8 mouse cellular contexts compared by ENCODE assay signal in genomic region chr11:40694311-40695087, GRCm38 (mm10). TPM values are rescaled to one million over a fixed set of nuclear protein-coding genes. Genes with fewer than 3 reads are reported as not detected.
A peak's percentile ranks its signal among the peaks of the same experiment; 100 is the strongest.
DNase-seq lines count a peak whose midpoint lies in the region; ATAC-seq and TF ChIP-seq lines count a peak whose summit lies in the region.

No protein-coding gene starts in this region.

- peaks cover 7% of the 10 kb centered on the region for H3K4me1 ChIP-seq in forebrain, postnatal 0 days (ENCODE audit: insufficient read depth)

- no peak for TF ChIP-seq CTCF in forebrain, postnatal 0 days (IDR thresholded peaks at IDR 0.05; ENCODE audit: low read depth)

- H3K27ac ChIP-seq in forebrain, postnatal 0 days (ENCODE audit: low read depth, low read length) = peak overlapping the region; percentile 84

- 2% methylated on average over 31 of the region's 31 CpGs for WGBS in forebrain, postnatal 0 days

- peak; percentile 82 for DNase-seq in MEL-GATA-1-ER (ENCODE audit: extremely low read depth, low read depth)
- peak; percentile 67 for DNase-seq in cerebellum, adult 11 months
- DNase-seq in forebrain, postnatal 0 days = peak; percentile 80
- DNase-seq in layer of hippocampus, adult 9-11 months = peak; percentile 54
- peak; percentile 65 for DNase-seq in lung, postnatal 14 days
- DNase-seq in retina, postnatal 1 day = peak; percentile 81
- DNase-seq in urinary bladder, adult 2 months (ENCODE audit: low spot score) = peak; percentile 42

- no peaks in the 10 kb centered on the region for H3K36me3 ChIP-seq in forebrain, postnatal 0 days (ENCODE audit: insufficient read depth)

- no peaks in the 10 kb centered on the region for H3K9me3 ChIP-seq in forebrain, postnatal 0 days (ENCODE audit: low read length)

- no peaks in the 10 kb centered on the region for H3K27me3 ChIP-seq in forebrain, postnatal 0 days (ENCODE audit: insufficient read depth, low read length)

- peak overlapping the region; percentile 66 for H3K9ac ChIP-seq in forebrain, postnatal 0 days

- peak; percentile 54 for ATAC-seq in forebrain, postnatal 0 days
- ATAC-seq in hematopoietic stem cell, adult 5-6 weeks (replicated peaks in 1 of 2; ENCODE audit: insufficient read depth in 1 of 2, low FRiP score in 2 of 2, low TSS enrichment in 1 of 2, low read depth in 1 of 2, poor library complexity in 2 of 2, severe bottlenecking in 2 of 2) = peak; percentile 29 to 34

- peak overlapping the region; percentile 80 for H3K4me2 ChIP-seq in forebrain, postnatal 0 days (ENCODE audit: low read depth)

- H3K4me3 ChIP-seq in forebrain, postnatal 0 days (ENCODE audit: low read depth, low read length) = peak overlapping the region; percentile 78

RNA-seq across cellular contexts. Expression of gene Mat2b, which starts 0.5 kb away (rescaled TPM):
- 59.6 and 71.1 TPM in 2 replicates for total RNA-seq in forebrain, postnatal 0 days (2014; rRNA removed)
- 61.6 and 70.4 TPM in 2 replicates for polyA plus RNA-seq in forebrain, postnatal 0 days (2015; fragmentation: Nextera tagmentation; extraction: Ambion mirVana)
- 110 and 112 TPM in 2 replicates for total RNA-seq in hematopoietic stem cell, adult 5-6 weeks (2017)
- 93.8 and 101 TPM in 2 replicates for polyA plus RNA-seq in urinary bladder, adult 2 months (2012; rRNA removed)

RNA-seq across cellular contexts. Expression of gene Hmmr, which starts 38.7 kb away (rescaled TPM):
- 3.0 and 6.4 TPM in 2 replicates for total RNA-seq in forebrain, postnatal 0 days (2014; rRNA removed)
- 4.3 and 4.6 TPM in 2 replicates for polyA plus RNA-seq in forebrain, postnatal 0 days (2015; fragmentation: Nextera tagmentation; extraction: Ambion mirVana)
- 50.0 and 72.0 TPM in 2 replicates for total RNA-seq in hematopoietic stem cell, adult 5-6 weeks (2017)
- polyA plus RNA-seq in urinary bladder, adult 2 months (2012; rRNA removed) = 0.99 and 1.2 TPM in 2 replicates

RNA-seq across cellular contexts. Expression of gene Nudcd2, which starts 39.0 kb away (rescaled TPM):
- total RNA-seq in forebrain, postnatal 0 days (2014; rRNA removed) = 29.0 and 29.5 TPM in 2 replicates
- polyA plus RNA-seq in forebrain, postnatal 0 days (2015; fragmentation: Nextera tagmentation; extraction: Ambion mirVana) = 50.5 and 56.3 TPM in 2 replicates
- 112 and 142 TPM in 2 replicates for total RNA-seq in hematopoietic stem cell, adult 5-6 weeks (2017)
- polyA plus RNA-seq in urinary bladder, adult 2 months (2012; rRNA removed) = 23.5 and 24.1 TPM in 2 replicates

Comparison
In these comparisons a context has a peak if more than half of its experiments do, and no peak if none do; other contexts are left out.
1. Peak in every context shown above with its lines: DNase-seq, ATAC-seq, H3K4me3 ChIP-seq and H3K27ac ChIP-seq.